Mouse (Mus musculus) hindbrain, embryonic 16.5 days (tissue): Measurements from ENCODE around the gene Mlec. TPM values are rescaled to one million over a fixed set of nuclear protein-coding genes. Genes with fewer than 3 reads are reported as not detected.
"Not testable (repeated sequence)": the region's sequence is repeated elsewhere in the genome, so short reads cannot be mapped to it uniquely, and the experiment has no call there.

ENCODE experiments used
- ATAC-seq: fragments of 200-750 bp; cut with Nextera tagmentation; 2 replicates; pipeline ENCODE4 v1.8.0; 2017; ENCODE audit warnings: moderate TSS enrichment, moderate library complexity
- H3K27ac ChIP-seq: fragments of 300-500 bp; sonication (generic); 2 replicates; pipeline ENCODE4 v1.5.1; 2014; ENCODE audit warnings: low read depth, mild to moderate bottlenecking, control low read depth, low read length, moderate library complexity
- H3K27me3 ChIP-seq: fragments of 300-500 bp; sonication (generic); replicated peaks from 2 replicates; pipeline ENCODE4 v1.6.1; 2014; ENCODE audit warnings: low read length; ENCODE audit not compliant: control insufficient read depth, insufficient read depth
- H3K36me3 ChIP-seq: fragments of 300-500 bp; sonication (generic); 2 replicates; pipeline ENCODE4 v1.6.1; 2014; ENCODE audit warnings: mild to moderate bottlenecking, low read length, moderate library complexity, mixed read lengths; ENCODE audit not compliant: control insufficient read depth, insufficient read depth
- H3K4me1 ChIP-seq: fragments of 300-500 bp; sonication (generic); 2 replicates; pipeline ENCODE4 v1.6.1; 2014; ENCODE audit warnings: low read depth, low read length; ENCODE audit not compliant: control insufficient read depth, insufficient read depth
- H3K4me2 ChIP-seq: fragments of 300-500 bp; sonication (generic); 2 replicates; pipeline ENCODE4 v1.6.1; 2014; ENCODE audit warnings: mild to moderate bottlenecking, low read length, control low read depth, moderate library complexity
- H3K4me3 ChIP-seq: fragments of 300-500 bp; sonication (generic); 2 replicates; pipeline ENCODE4 v1.5.1; 2014; ENCODE audit warnings: mild to moderate bottlenecking, low read length, control low read depth, moderate library complexity
- H3K9ac ChIP-seq: fragments of 300-500 bp; sonication (generic); 2 replicates; pipeline ENCODE4 v1.6.1; 2014; ENCODE audit warnings: low read depth, mild to moderate bottlenecking, control low read depth, low read length, moderate library complexity
- H3K9me3 ChIP-seq: fragments of 300-500 bp; sonication (generic); 2 replicates; pipeline ENCODE4 v1.6.1; 2014; ENCODE audit warnings: mild to moderate bottlenecking, low read length, moderate library complexity; ENCODE audit not compliant: control insufficient read depth
- WGBS: fragments of 180-500 bp; shearing (Covaris S2); extraction: QIAGEN DNeasy Blood & Tissue Kit; methylation state at CpG from one replicate; pipeline ENCODE4 v1.1.7; 2014; 5-methylcytosine and 5-hydroxymethylcytosine counted together
- polyA plus RNA-seq: library from polyadenylated mRNA; unstranded; fragments of >200 nt; fragmentation: Nextera tagmentation; extraction: Ambion mirVana; gene quantifications from 2 replicates; pipeline ENCODE4 v1.2.1, GENCODE M21; 2015

Mlec gene
- polyA plus RNA-seq, 1 experiment from 2014 or later = 23.8 TPM

DNA sequence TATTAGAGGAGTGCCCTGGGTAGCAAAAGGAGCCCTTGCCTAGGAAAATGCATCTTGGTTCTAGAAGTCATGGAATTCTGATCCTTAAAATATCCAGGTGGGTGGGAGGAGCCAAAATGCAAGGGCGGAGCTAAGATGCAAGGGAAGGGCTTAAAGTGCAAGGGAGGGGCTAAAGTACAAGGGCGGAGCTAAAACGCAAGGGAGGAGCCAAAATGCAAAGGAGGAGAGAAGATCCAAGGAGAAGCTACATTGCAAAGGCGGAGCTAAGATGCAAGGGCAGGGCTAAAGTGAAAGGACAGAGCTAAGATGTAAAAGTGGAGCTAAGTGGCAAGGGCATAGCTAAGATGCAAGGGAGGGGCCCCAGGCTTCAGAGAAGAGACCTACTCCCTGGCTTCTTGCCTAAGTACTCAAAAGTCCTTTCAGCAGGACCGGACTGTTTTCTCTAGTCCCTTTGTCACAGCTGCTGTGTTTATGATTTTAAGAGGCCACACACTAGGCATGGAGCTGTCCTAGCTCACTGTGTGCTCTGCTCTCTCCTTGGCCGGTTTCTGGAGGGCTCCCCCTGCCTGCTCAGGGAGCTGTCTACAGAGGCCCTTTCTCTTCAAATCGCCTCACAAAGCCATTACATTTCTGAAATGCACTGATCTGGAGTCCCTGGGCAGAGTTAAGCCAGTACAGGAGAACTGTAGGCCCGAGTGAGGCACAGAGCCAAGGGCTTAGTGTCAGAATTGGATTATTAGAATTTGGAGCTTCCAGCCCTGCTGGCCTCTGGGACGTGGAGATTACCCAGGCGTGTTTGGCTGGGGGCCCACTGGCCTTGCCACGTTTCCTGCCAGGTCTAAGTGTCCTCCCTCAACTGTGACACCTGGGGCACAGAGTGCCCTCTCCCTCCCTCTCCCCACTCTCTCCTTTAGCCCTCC is 8.2 kb upstream of the Mlec start:
- H3K4me3 ChIP-seq = no peak overlapping the region
- ATAC-seq = peak; percentile 13; the same call in 1 of the 2 replicates
- H3K4me2 ChIP-seq = no peak overlapping the region
- H3K9me3 ChIP-seq = no peaks in the 10 kb centered on the region
- H3K36me3 ChIP-seq = no peaks in the 10 kb centered on the region
- no peaks in the 10 kb centered on the region for H3K27me3 ChIP-seq
- no peak overlapping the region for H3K9ac ChIP-seq
- no peaks in the 10 kb centered on the region for H3K4me1 ChIP-seq
- H3K27ac ChIP-seq = no peak overlapping the region; the same call in 1 of the 2 replicates
- 46% methylated on average over 11 of the region's 11 CpGs for WGBS

DNA sequence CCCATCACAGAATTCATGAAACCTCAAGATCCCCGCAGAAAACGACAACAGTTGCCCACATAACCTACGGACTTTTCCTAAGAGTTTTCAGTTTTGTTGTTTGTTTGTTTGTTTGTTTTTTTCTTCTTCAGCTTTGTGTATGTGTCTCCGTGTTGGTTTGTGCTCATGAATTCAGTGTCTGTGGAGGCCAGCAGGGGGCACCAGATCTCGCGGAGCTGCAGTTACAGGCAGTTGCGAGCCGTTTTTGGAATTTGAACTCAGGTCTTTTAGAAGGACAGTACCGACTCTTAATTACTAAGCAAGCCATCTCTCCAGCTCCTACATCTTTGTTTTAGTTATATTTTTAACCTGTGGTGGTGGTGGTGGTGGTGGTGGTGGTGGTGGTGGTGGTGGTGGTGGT is 7.4 kb upstream of the Mlec start:
- Histone ChIP-seq H3K9ac (no peak overlapping the region), H3K4me2 (no peak overlapping the region), H3K27me3 (no peaks in the 10 kb centered on the region), H3K4me3 (no peak overlapping the region), H3K4me1 (no peaks in the 10 kb centered on the region), H3K9me3 (no peaks in the 10 kb centered on the region), H3K36me3 (no peaks in the 10 kb centered on the region), H3K27ac (no peak overlapping the region)
- WGBS = 64% methylated on average over 9 of the region's 9 CpGs
- no peak for ATAC-seq

DNA sequence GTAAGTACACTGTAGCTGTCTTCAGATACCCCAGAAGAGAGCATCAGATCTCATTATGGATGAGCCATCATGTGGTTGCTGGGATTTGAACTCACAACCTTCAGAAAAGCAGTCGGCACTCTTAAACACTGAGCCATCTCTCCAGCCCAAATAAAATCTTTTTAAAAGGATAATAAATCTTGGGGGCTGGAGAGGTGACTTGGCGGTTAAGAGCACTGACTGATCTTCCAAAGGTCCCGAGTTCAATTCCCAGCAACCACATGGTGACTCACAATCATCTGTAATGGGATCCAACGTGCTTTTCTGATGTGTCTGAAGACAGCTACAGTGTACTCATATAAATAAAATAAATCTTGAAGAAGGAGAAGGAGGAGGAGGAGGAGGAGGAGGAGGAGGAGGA is 6.5 kb upstream of the Mlec start:
- 78% methylated on average over 4 of the region's 4 CpGs for WGBS
- ATAC-seq = not testable (repeated sequence)

DNA sequence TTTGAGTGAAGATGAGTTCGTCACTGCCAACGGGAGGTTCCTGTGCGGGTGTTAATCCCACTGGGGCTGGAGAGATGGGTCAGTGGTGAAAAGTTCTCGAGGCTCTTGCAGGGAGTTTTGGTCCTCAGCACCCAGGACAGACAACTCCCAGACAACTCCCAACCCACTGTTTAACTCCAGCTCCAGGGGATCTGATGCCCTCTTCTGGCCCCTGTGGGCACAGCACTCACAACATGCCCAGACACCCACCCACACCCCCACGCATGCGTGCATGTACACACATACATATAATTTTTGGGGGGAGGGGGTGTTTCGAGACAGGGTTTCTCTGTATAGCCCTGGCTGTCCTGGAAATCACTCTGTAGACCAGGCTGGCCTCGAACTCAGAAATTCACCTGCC is 5.6 kb upstream of the Mlec start:
- Histone ChIP-seq H3K4me1 (peaks cover 4% of the 10 kb centered on the region; the same call in 1 of the 2 replicates), H3K27me3 (no peaks in the 10 kb centered on the region), H3K4me3 (no peak overlapping the region), H3K9ac (no peak overlapping the region), H3K4me2 (no peak overlapping the region), H3K36me3 (no peaks in the 10 kb centered on the region), H3K9me3 (no peaks in the 10 kb centered on the region), H3K27ac (no peak overlapping the region)
- no peak for ATAC-seq
- WGBS = 41% methylated on average over 8 of the region's 8 CpGs

More for the DNA sequence above, 6.5 kb upstream of the Mlec start:
- H3K36me3 ChIP-seq, H3K9me3 ChIP-seq, H3K9ac ChIP-seq, H3K4me1 ChIP-seq, H3K4me2 ChIP-seq, H3K27ac ChIP-seq, H3K27me3 ChIP-seq, H3K4me3 ChIP-seq: not testable (repeated sequence)

DNA sequence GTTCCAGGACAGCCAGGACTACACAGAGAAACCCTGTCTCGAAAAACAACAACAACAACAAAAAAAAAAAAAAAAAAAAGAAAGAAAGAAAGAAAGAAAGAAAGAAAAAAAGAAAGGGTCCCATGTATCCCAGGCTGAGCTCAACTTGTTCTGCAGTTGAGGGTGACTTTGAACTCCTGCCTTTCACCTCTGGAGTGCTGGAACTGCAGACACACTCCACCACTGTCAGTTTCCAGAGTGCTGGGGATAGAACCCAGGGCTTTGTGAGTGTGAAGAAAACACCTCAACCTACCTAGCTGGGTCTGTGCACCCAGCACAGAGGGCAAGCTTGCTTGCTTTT is 3.9 kb upstream of the Mlec start:
- not testable (repeated sequence) for H3K4me3 ChIP-seq, ATAC-seq, H3K9ac ChIP-seq, H3K9me3 ChIP-seq, H3K27ac ChIP-seq, H3K36me3 ChIP-seq, H3K27me3 ChIP-seq, H3K4me1 ChIP-seq, H3K4me2 ChIP-seq
- 80% methylated on average over 1 of the region's 1 CpGs for WGBS

DNA sequence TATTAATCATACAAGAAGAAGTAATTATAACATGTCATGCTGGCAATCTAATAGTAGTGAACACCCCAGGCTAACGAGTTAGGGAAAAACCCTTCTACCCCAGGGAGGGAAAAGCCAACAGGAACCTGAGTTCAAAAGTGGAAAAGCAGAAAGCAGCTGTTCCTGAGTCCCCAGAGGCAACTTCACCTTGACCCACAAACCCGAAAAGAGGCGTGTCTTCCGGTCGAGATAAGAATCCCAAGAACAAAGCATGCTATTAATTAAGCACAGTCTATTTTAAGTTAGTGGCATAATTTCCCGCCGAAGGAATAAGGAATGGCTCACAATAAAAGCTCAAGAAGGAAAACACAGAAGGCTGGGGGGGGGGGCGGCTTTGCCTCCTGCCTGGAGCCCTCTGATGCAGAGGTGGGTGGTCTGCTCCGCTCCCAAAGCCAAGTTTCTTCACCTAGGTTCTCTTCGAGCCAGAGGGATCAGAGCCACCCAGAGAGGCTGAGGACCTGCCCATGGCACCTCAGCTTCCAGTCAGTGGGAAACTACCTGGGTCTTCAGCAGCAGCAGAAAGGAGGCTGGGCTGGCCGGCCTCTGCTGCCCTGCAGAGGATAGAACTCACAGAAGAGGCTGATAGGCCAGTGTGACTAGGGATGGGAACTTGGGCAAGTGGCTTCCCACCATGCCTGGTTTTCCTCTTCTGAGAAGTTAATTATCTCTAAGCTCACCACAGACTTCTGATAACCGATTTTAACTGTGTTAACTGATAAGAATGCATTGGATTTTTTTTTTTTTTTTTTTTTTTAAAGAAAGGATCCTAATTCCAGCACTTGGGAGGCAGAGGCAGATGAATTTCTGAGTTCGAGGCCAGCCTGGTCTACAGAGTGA is 3.3 kb upstream of the Mlec start:
- no peaks in the 10 kb centered on the region for H3K36me3 ChIP-seq
- ATAC-seq = no peak
- H3K27me3 ChIP-seq = no peaks in the 10 kb centered on the region
- no peak overlapping the region for H3K4me3 ChIP-seq
- no peak overlapping the region for H3K27ac ChIP-seq
- 62% methylated on average over 13 of the region's 13 CpGs for WGBS
- H3K4me1 ChIP-seq = peaks cover 14% of the 10 kb centered on the region
- H3K9ac ChIP-seq = no peak overlapping the region
- no peaks in the 10 kb centered on the region for H3K9me3 ChIP-seq
- H3K4me2 ChIP-seq = no peak overlapping the region

DNA sequence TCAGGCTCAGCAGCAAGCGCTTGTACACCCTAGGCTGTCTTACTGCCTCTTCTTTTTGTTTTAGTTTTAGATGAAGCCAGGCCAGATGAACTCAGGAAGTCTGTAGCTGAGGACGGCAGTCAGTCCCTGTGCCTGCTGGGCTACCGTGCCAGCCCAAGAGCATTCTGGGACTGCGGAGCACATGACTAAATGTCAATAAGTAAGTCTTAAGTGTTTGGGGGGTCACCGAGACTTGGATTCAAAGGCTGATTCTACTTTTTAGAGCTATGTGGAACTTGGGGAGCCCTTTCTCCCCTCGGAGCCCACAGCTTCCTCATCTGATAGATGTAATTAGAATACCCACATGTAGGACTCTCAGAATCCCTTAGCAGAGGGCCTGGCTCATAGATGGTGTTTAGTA is 2.7 kb upstream of the Mlec start:
- no peak overlapping the region for H3K4me2 ChIP-seq
- H3K4me1 ChIP-seq = peaks cover 21% of the 10 kb centered on the region
- H3K27ac ChIP-seq = no peak overlapping the region
- 72% methylated on average over 6 of the region's 6 CpGs for WGBS
- no peak overlapping the region for H3K4me3 ChIP-seq
- H3K9me3 ChIP-seq = no peaks in the 10 kb centered on the region
- H3K27me3 ChIP-seq = no peaks in the 10 kb centered on the region
- no peak overlapping the region for H3K9ac ChIP-seq
- H3K36me3 ChIP-seq = no peaks in the 10 kb centered on the region
- no peak for ATAC-seq

DNA sequence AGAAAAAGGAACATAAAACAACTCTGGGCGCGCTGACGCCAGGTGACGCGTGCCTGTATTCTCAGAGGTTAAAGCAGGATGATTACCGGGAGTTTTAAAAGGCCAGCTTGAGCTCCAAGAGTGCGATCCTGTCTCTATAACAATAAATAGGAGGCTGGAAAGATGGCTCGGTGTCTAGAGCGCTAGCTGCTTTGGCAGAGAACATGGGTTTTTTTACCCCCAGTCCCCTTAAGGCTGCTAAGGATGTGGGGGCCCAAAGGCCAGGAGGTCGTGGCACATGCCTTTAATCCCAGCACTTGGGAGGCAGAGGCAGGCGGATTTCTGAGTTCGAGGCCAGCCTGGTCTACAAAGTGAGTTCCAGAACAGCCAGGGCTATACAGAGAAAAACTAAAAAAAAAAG is 1.2 kb upstream of the Mlec start:
- WGBS = 25% methylated on average over 12 of the region's 12 CpGs
- ATAC-seq = no peak
- Histone ChIP-seq H3K4me3 (peak overlapping the region; percentile 98), H3K27me3 (no peaks in the 10 kb centered on the region), H3K4me1 (peaks cover 33% of the 10 kb centered on the region), H3K27ac (peak overlapping the region; percentile 99), H3K36me3 (no peaks in the 10 kb centered on the region), H3K9ac (peak overlapping the region; percentile 97), H3K9me3 (no peaks in the 10 kb centered on the region), H3K4me2 (peak overlapping the region; percentile 60)

DNA sequence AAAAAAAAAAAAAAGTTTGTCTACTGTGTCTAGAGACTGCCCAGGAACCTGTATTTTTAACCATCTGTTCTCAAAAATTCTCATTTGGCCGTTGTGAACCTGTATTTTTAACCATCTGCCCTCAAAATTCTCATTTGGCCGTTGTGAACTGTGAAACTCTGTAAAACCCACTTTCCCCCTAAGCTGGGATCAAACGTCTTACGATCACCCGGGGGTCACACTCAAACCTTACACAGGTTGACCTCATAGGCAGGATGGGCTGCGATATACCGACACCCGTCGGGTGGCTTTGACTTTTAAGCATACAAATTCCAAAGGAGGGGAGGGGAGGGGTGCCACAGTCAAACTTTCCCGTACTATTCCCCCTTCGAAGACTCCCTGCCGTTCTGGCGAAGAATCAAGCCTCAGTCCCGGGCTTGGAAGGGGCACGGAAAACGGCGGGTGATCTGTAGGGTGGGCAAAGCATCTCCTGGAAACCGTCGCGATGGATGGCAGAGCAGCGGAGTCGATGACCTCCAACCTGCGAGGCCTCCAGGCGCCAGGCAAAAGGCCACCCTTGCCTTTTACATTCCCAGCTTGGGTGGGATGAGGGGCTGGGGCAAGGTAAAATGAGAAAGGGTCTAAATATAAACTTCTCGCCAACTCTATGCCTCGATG is 918 bp downstream of the Mlec start:
- ATAC-seq = no peak
- H3K4me2 ChIP-seq = peak overlapping the region; percentile 96
- WGBS = 3% methylated on average over 26 of the region's 26 CpGs

More for the DNA sequence above, 918 bp downstream of the Mlec start:
- Histone ChIP-seq H3K27ac (peak overlapping the region; percentile 99; the same call in 1 of the 2 replicates), H3K4me3 (peak overlapping the region; percentile 98), H3K4me1 (peaks cover 33% of the 10 kb centered on the region), H3K9me3 (no peaks in the 10 kb centered on the region), H3K9ac (peak overlapping the region; percentile 97), H3K27me3 (no peaks in the 10 kb centered on the region), H3K36me3 (no peaks in the 10 kb centered on the region)
